Comparison of ENCODE assay signal across 10 mouse cellular contexts in the genomic region with DNA sequence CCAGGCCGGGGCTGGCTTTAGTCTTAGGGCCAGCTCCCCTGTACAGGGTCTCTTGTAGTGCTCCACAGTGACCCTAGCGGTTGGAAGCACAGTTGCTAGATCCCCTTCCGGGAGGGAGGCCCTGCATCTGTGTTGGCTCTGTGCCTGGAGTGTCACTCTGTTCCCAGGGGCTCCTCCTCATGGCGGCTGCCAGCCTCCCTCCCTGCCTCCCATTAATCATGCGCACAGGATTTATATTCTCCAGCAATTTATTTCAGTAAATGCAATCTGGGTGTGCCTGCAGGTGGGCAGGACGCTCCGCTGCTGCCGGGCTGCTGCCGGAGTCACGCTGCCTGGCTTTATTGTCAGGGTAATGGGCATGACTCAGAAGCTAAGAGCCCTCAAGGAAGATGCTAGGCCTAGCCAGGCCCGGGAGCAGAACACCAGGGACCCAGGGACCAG. TPM values are rescaled to one million over a fixed set of nuclear protein-coding genes. Genes with fewer than 3 reads are reported as not detected.
A peak's percentile ranks its signal among the peaks of the same experiment; 100 is the strongest.
DNase-seq lines count a peak whose midpoint lies in the region; ATAC-seq and TF ChIP-seq lines count a peak whose summit lies in the region.
"Had no signal": no experiment of that assay in that cellular context is flagged by ENCODE, and none has a peak within 500 bp of the region (broad histone marks: within the 10 kb centered on the region; RNA-seq: fewer than 3 reads in every experiment).

No protein-coding gene starts in this region.

- peaks cover 6% of the 10 kb centered on the region for H3K27me3 ChIP-seq in liver, embryonic 14.5 days (ENCODE audit: control insufficient read depth, insufficient read depth, low read length)
- H3K27me3 ChIP-seq in liver, embryonic 11.5 days (replicated peaks; ENCODE audit: control insufficient read depth, insufficient read depth, low read length): peaks cover 37% of the 10 kb centered on the region
- peaks cover 68% of the 10 kb centered on the region for H3K27me3 ChIP-seq in forebrain, embryonic 10.5 days (ENCODE audit: poor library complexity, severe bottlenecking)

- no peak for TF ChIP-seq EP300 in liver, embryonic 14.5 days (IDR thresholded peaks at IDR 0.05; ENCODE audit: low read depth)

- no peaks in the 10 kb centered on the region for H3K4me1 ChIP-seq in liver, embryonic 14.5 days (replicated peaks; ENCODE audit: control insufficient read depth in 2 of 2, insufficient read depth in 2 of 2, low read length in 1 of 2)
- H3K4me1 ChIP-seq in liver, embryonic 11.5 days (replicated peaks; ENCODE audit: control insufficient read depth, insufficient read depth, low read length): no peaks in the 10 kb centered on the region
- H3K4me1 ChIP-seq in forebrain, embryonic 10.5 days: peaks cover 22% of the 10 kb centered on the region

- H3K36me3 ChIP-seq in liver, embryonic 14.5 days (replicated peaks; ENCODE audit: control insufficient read depth, insufficient read depth, low read depth): no peaks in the 10 kb centered on the region
- no peaks in the 10 kb centered on the region for H3K36me3 ChIP-seq in liver, embryonic 11.5 days (ENCODE audit: control insufficient read depth, insufficient read depth, low read length)
- no peaks in the 10 kb centered on the region for H3K36me3 ChIP-seq in forebrain, embryonic 10.5 days (replicated peaks)

- H3K9ac ChIP-seq in liver, embryonic 14.5 days (replicated peaks): no peak overlapping the region
- H3K9ac ChIP-seq in liver, embryonic 11.5 days (ENCODE audit: low read depth, low read length): no peak overlapping the region

- H3K9me3 ChIP-seq in liver, embryonic 14.5 days (ENCODE audit: control insufficient read depth, low read length): no peaks in the 10 kb centered on the region
- no peaks in the 10 kb centered on the region for H3K9me3 ChIP-seq in liver, embryonic 11.5 days (ENCODE audit: control insufficient read depth, low read length)
- no peaks in the 10 kb centered on the region for H3K9me3 ChIP-seq in forebrain, embryonic 10.5 days

- no peak overlapping the region for H3K4me3 ChIP-seq in liver, embryonic 14.5 days (ENCODE audit: insufficient read depth in 1 of 2, low read depth in 2 of 2, low read length in 2 of 2)
- no peak overlapping the region for H3K4me3 ChIP-seq in liver, embryonic 11.5 days (ENCODE audit: low read depth, low read length)
- H3K4me3 ChIP-seq in forebrain, embryonic 10.5 days: no peak overlapping the region
- H3K4me3 ChIP-seq: megakaryocyte, embryonic 14.5 days had no signal

- peak; percentile 31 for TF ChIP-seq CTCF in liver, embryonic 14.5 days (IDR thresholded peaks at IDR 0.05; ENCODE audit: low read depth)

- intact Hi-C loops in heart, postnatal 10 days (cut with DNase I): no loop called here

- WGBS in liver, embryonic 14.5 days (ENCODE audit: insufficient replicate concordance): 29% methylated on average over 11 of the region's 11 CpGs
- 30% methylated on average over 11 of the region's 11 CpGs for WGBS in liver, embryonic 11.5 days
- WGBS in forebrain, embryonic 10.5 days: 17% methylated on average over 11 of the region's 11 CpGs

- H3K4me2 ChIP-seq in liver, embryonic 14.5 days (ENCODE audit: low read depth): no peak overlapping the region
- no peak overlapping the region for H3K4me2 ChIP-seq in liver, embryonic 11.5 days

- H3K27ac ChIP-seq in liver, embryonic 14.5 days: no peak overlapping the region
- H3K27ac ChIP-seq in liver, embryonic 11.5 days (ENCODE audit: low read depth, low read length): no peak overlapping the region
- H3K27ac ChIP-seq in forebrain, embryonic 10.5 days: 0 out of 2 replicates have a peak overlapping the region, but pooled peaks have one; percentile 45

- no peak for ATAC-seq in liver, embryonic 14.5 days (ENCODE audit: insufficient read depth)
- ATAC-seq in liver, embryonic 11.5 days (replicated peaks; ENCODE audit: low FRiP score): no peak; the same call in 1 of the 2 replicates
- ATAC-seq in megakaryocyte-erythroid progenitor cell, adult 5-6 weeks (replicated peaks; ENCODE audit: low FRiP score, low TSS enrichment, poor library complexity, severe bottlenecking): peak; percentile 77

- DNase-seq in liver, embryonic 14.5 days (ENCODE audit: low read depth in 3 of 3, low spot score in 3 of 3): no peak
- no peak for DNase-seq in liver, embryonic 11.5 days (ENCODE audit: low spot score)
- DNase-seq in forebrain, embryonic 10.5 days (ENCODE audit: extremely low spot score, low spot score): no peak
- DNase-seq in heart, postnatal 10 days: peak; percentile 65 to 75
- peak; percentile 60 to 66 for DNase-seq in layer of hippocampus, postnatal 36 days
- DNase-seq in skeletal muscle tissue, adult 2 months (ENCODE audit: low read depth, low spot score): peak; percentile 15
- no peak for DNase-seq in thymus, adult 18-20 months

RNA-seq across cellular contexts. Expression of a gene that starts 7.2 kb away (rescaled TPM):
- not detected in 2 replicates for polyA plus RNA-seq in liver, embryonic 14.5 days (2012; rRNA removed)
- not detected in 2 replicates for polyA plus RNA-seq in liver, embryonic 14.5 days (2014; fragmentation: Nextera tagmentation; extraction: Ambion mirVana)
- polyA plus RNA-seq in liver, embryonic 11.5 days (2014; fragmentation: Nextera tagmentation; extraction: Ambion mirVana): not detected in 2 replicates
- polyA plus RNA-seq in forebrain, embryonic 10.5 days (2016; fragmentation: Nextera tagmentation; extraction: Ambion mirVana): not detected in 2 replicates
- total RNA-seq in heart, postnatal 10 days (2021): not detected
- under 1 TPM in 1 of 2 experiments, not detected in 1; 0.15 TPM for total RNA-seq in layer of hippocampus, postnatal 36 days (2021)
- total RNA-seq in megakaryocyte-erythroid progenitor cell, adult 5-6 weeks (2014; fragmentation: Nextera tagmentation): not detected in 2 replicates
- total RNA-seq in megakaryocyte-erythroid progenitor cell, adult 5-6 weeks (2017): not detected in 2 replicates
- total RNA-seq: adrenal gland, postnatal 4 days had no signal

RNA-seq across cellular contexts. Expression of a gene that starts 14.5 kb away (rescaled TPM):
- not detected in 2 replicates for polyA plus RNA-seq in liver, embryonic 14.5 days (2012; rRNA removed)
- polyA plus RNA-seq in liver, embryonic 14.5 days (2014; fragmentation: Nextera tagmentation; extraction: Ambion mirVana): not detected in 2 replicates
- 0.08 TPM in 1 of 2 replicates, not detected in the other for polyA plus RNA-seq in liver, embryonic 11.5 days (2014; fragmentation: Nextera tagmentation; extraction: Ambion mirVana)
- not detected in 2 replicates for polyA plus RNA-seq in forebrain, embryonic 10.5 days (2016; fragmentation: Nextera tagmentation; extraction: Ambion mirVana)
- total RNA-seq in heart, postnatal 10 days (2021): not detected
- total RNA-seq in layer of hippocampus, postnatal 36 days (2021): not detected
- not detected in 2 replicates for total RNA-seq in megakaryocyte-erythroid progenitor cell, adult 5-6 weeks (2014; fragmentation: Nextera tagmentation)
- total RNA-seq in megakaryocyte-erythroid progenitor cell, adult 5-6 weeks (2017): not detected in 2 replicates

RNA-seq across cellular contexts. Expression of a gene that starts 19.6 kb away (rescaled TPM):
- polyA plus RNA-seq in liver, embryonic 14.5 days (2012; rRNA removed): 0.02 and 0.11 TPM in 2 replicates
- polyA plus RNA-seq in liver, embryonic 14.5 days (2014; fragmentation: Nextera tagmentation; extraction: Ambion mirVana): not detected in 2 replicates
- polyA plus RNA-seq in liver, embryonic 11.5 days (2014; fragmentation: Nextera tagmentation; extraction: Ambion mirVana): 0.18 and 0.48 TPM in 2 replicates
- 1.1 and 1.2 TPM in 2 replicates for polyA plus RNA-seq in forebrain, embryonic 10.5 days (2016; fragmentation: Nextera tagmentation; extraction: Ambion mirVana)
- not detected for total RNA-seq in heart, postnatal 10 days (2021)
- total RNA-seq in layer of hippocampus, postnatal 36 days (2021): 1 to 10 TPM; 1.3 to 2.4 TPM
- not detected in 2 replicates for total RNA-seq in megakaryocyte-erythroid progenitor cell, adult 5-6 weeks (2014; fragmentation: Nextera tagmentation)
- not detected in 2 replicates for total RNA-seq in megakaryocyte-erythroid progenitor cell, adult 5-6 weeks (2017)

RNA-seq across cellular contexts. Expression of a gene that starts 28.6 kb away (rescaled TPM):
- not detected in 2 replicates for polyA plus RNA-seq in liver, embryonic 14.5 days (2012; rRNA removed)
- not detected in 2 replicates for polyA plus RNA-seq in liver, embryonic 14.5 days (2014; fragmentation: Nextera tagmentation; extraction: Ambion mirVana)
- 0.55 and 0.62 TPM in 2 replicates for polyA plus RNA-seq in liver, embryonic 11.5 days (2014; fragmentation: Nextera tagmentation; extraction: Ambion mirVana)
- 0.36 TPM in 1 of 2 replicates, not detected in the other for polyA plus RNA-seq in forebrain, embryonic 10.5 days (2016; fragmentation: Nextera tagmentation; extraction: Ambion mirVana)
- not detected for total RNA-seq in heart, postnatal 10 days (2021)
- not detected for total RNA-seq in layer of hippocampus, postnatal 36 days (2021)
- not detected in 2 replicates for total RNA-seq in megakaryocyte-erythroid progenitor cell, adult 5-6 weeks (2014; fragmentation: Nextera tagmentation)
- not detected in 2 replicates for total RNA-seq in megakaryocyte-erythroid progenitor cell, adult 5-6 weeks (2017)

RNA-seq across cellular contexts. Expression of a gene that starts 37.8 kb away (rescaled TPM):
- 18.9 and 34.8 TPM in 2 replicates for polyA plus RNA-seq in liver, embryonic 14.5 days (2012; rRNA removed)
- polyA plus RNA-seq in liver, embryonic 14.5 days (2014; fragmentation: Nextera tagmentation; extraction: Ambion mirVana): 54.9 and 59.7 TPM in 2 replicates
- 151 and 152 TPM in 2 replicates for polyA plus RNA-seq in liver, embryonic 11.5 days (2014; fragmentation: Nextera tagmentation; extraction: Ambion mirVana)
- polyA plus RNA-seq in forebrain, embryonic 10.5 days (2016; fragmentation: Nextera tagmentation; extraction: Ambion mirVana): 162 and 168 TPM in 2 replicates
- total RNA-seq in heart, postnatal 10 days (2021): 10 to 100 TPM; 63.7 to 66.8 TPM
- 10 to 100 TPM; 58.2 to 60.3 TPM for total RNA-seq in layer of hippocampus, postnatal 36 days (2021)
- 104 and 149 TPM in 2 replicates for total RNA-seq in megakaryocyte-erythroid progenitor cell, adult 5-6 weeks (2014; fragmentation: Nextera tagmentation)
- total RNA-seq in megakaryocyte-erythroid progenitor cell, adult 5-6 weeks (2017): 241 and 258 TPM in 2 replicates

Comparison
In these comparisons a context has a peak if more than half of its experiments do, and no peak if none do; other contexts are left out.
1. DNase-seq: peak in heart, postnatal 10 days (2 of 2), layer of hippocampus, postnatal 36 days (2 of 2) and skeletal muscle tissue, adult 2 months (single experiment); none in liver, embryonic 14.5 days (0 of 3), liver, embryonic 11.5 days (single experiment), forebrain, embryonic 10.5 days (single experiment) and thymus, adult 18-20 months (0 of 2).